Comparison of ENCODE assay signal across 25 mouse cellular contexts in the genomic region with DNA sequence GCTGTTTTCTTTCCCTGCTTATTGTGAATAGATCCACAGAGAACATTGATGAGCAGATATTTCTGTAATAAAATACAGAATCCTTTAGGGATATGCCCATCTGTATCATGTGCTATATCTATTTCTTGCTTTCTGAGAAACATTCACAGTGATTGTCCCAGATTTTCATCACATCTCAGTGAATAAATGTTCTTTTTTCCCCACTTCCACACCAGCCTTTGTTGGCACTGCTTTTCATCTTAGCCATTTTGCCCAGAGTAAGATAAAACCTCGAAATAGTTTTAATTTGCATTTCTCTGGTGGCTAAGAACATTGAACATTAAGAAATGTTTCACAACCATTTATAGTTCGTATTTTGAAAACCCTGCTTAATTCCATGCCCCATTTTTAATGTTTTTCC.
A peak's percentile ranks its signal among the peaks of the same experiment; 100 is the strongest.
DNase-seq lines count a peak whose midpoint lies in the region; ATAC-seq and TF ChIP-seq lines count a peak whose summit lies in the region.
"Had no signal": no experiment of that assay in that cellular context is flagged by ENCODE, and none has a peak within 500 bp of the region (broad histone marks: within the 10 kb centered on the region; RNA-seq: fewer than 3 reads in every experiment).

No protein-coding gene starts in this region.

- intact Hi-C loops in left cerebral cortex, adult 2 months (cut with DNase I) = loop anchor here (2.0 to 10.0 kb wide), 2 partner anchors 79 to 489 kb away; no protein-coding TSS in a partner anchor
- intact Hi-C loops in left cerebral cortex, postnatal 10 days (cut with DNase I) = no loop called here

- ATAC-seq in frontal cortex, adult (ENCODE audit: low TSS enrichment) = peak; percentile 96
- ATAC-seq: activated CD4-positive, CD25-positive, alpha-beta regulatory T cell, adult 4 months; forebrain, embryonic 13.5 days; forebrain, embryonic 16.5 days; hindbrain, embryonic 16.5 days had no signal

- TF ChIP-seq CTCF in left cerebral cortex, adult 2 months (IDR thresholded peaks at IDR 0.05) = no peak

- no peak overlapping the region for H3K4me3 ChIP-seq in left cerebral cortex, adult 2 months
- H3K4me3 ChIP-seq: forebrain, embryonic 10.5 days; forebrain, embryonic 13.5 days; gastrocnemius, adult 2 months; heart, embryonic 12.5 days; heart, embryonic 15.5 days; hindbrain, embryonic 10.5 days; hindbrain, embryonic 13.5 days had no signal

- peak overlapping the region; percentile 55; the same call in 1 of the 2 replicates for H3K27ac ChIP-seq in left cerebral cortex, adult 2 months
- H3K27ac ChIP-seq: forebrain, embryonic 10.5 days; forebrain, embryonic 13.5 days; gastrocnemius, adult 2 months; heart, embryonic 15.5 days; hindbrain, embryonic 10.5 days; hindbrain, embryonic 13.5 days had no signal

- no peak for DNase-seq in frontal cortex, postnatal 14 days (ENCODE audit: low spot score in 2 of 2)
- no peak for DNase-seq in left cerebral cortex, adult 2 months (ENCODE audit: extremely low spot score in 1 of 2, low spot score in 2 of 2)
- DNase-seq in left cerebral cortex, postnatal 10 days (ENCODE audit: extremely low spot score in 1 of 2, low spot score in 2 of 2) = no peak
- DNase-seq in right cerebral cortex, adult 18-20 months = peak; percentile 45
- no peak for DNase-seq in right cerebral cortex, postnatal 10 days (ENCODE audit: low spot score in 2 of 2)
- DNase-seq: adrenal gland, adult 8-10 months; adrenal gland, postnatal 25 days; cerebellum, adult 18-20 months; cerebellum, adult 9-10 months; cerebellum, postnatal 14 days; gastrocnemius, adult 2 months; gastrocnemius, postnatal 25 days; heart, adult 18-20 months; heart, postnatal 10 days; heart, postnatal 36 days had no signal
